Mouse (Mus musculus): ENCODE data around the gene Ptpru. TPM values are rescaled to one million over a fixed set of nuclear protein-coding genes. Genes with fewer than 3 reads are reported as not detected.

Gene Ptpru
- polyA plus RNA-seq, 1 experiment from 2014 or later, result 18.1 TPM

Other genes with a start within 250 kb of the Ptpru start
- gene Mecr, start 5.2 kb upstream of the Ptpru start, polyA plus RNA-seq (2014; fragmentation: Nextera tagmentation; extraction: Ambion mirVana), result 32.6 and 34.9 TPM in 2 replicates
- gene Srsf4, start 35.3 kb upstream of the Ptpru start, polyA plus RNA-seq (2014; fragmentation: Nextera tagmentation; extraction: Ambion mirVana), result 88.5 and 102 TPM in 2 replicates
- not detected in 2 replicates for gene Tmem200b, start 83.5 kb upstream of the Ptpru start, polyA plus RNA-seq (2014; fragmentation: Nextera tagmentation; extraction: Ambion mirVana)
- gene Gm10300, start 236.4 kb upstream of the Ptpru start, polyA plus RNA-seq (2014; fragmentation: Nextera tagmentation; extraction: Ambion mirVana), result not detected in 2 replicates
- gene Epb41, start 237.0 kb upstream of the Ptpru start, polyA plus RNA-seq (2014; fragmentation: Nextera tagmentation; extraction: Ambion mirVana), result 68.1 and 86.1 TPM in 2 replicates